Mouse (Mus musculus): ENCODE data around the gene Rab44. TPM values are rescaled to one million over a fixed set of nuclear protein-coding genes. Genes with fewer than 3 reads are reported as not detected.
A peak's percentile ranks its signal among the peaks of the same experiment; 100 is the strongest.

Gene Rab44
- polyA plus RNA-seq, 1 experiment from 2014 or later, result 0.13 TPM

GRCm38 (mm10) chr17:29168996-29169601 is 55.2 kb downstream of the Rab44 start:
- Histone ChIP-seq H3K27ac (ENCODE audit: poor library complexity, severe bottlenecking) (no peak overlapping the region), H3K36me3 (no peaks in the 10 kb centered on the region), H3K4me3 (no peak overlapping the region), H3K4me1 (replicated peaks) (peaks cover 36% of the 10 kb centered on the region), H3K9ac (no peak overlapping the region), H3K9me3 (replicated peaks) (no peaks in the 10 kb centered on the region), H3K4me2 (no peak overlapping the region), H3K27me3 (replicated peaks) (peaks cover 4% of the 10 kb centered on the region; the same call in 1 of the 2 replicates)
- 71% methylated on average over 12 of the region's 12 CpGs for WGBS
- ATAC-seq (ENCODE audit: insufficient number of reproducible peaks, low FRiP score), result no peak

GRCm38 (mm10) chr17:29170431-29171000 is 56.6 kb downstream of the Rab44 start:
- no peak overlapping the region for H3K9ac ChIP-seq
- no peak overlapping the region for H3K4me2 ChIP-seq
- ATAC-seq (ENCODE audit: insufficient number of reproducible peaks, low FRiP score), result no peak
- H3K36me3 ChIP-seq, result no peaks in the 10 kb centered on the region
- H3K27ac ChIP-seq (ENCODE audit: poor library complexity, severe bottlenecking), result no peak overlapping the region
- peaks cover 4% of the 10 kb centered on the region; the same call in 1 of the 2 replicates for H3K27me3 ChIP-seq (replicated peaks)
- no peak overlapping the region for H3K4me3 ChIP-seq
- WGBS, result 74% methylated on average over 14 of the region's 14 CpGs
- H3K9me3 ChIP-seq (replicated peaks), result no peaks in the 10 kb centered on the region
- peaks cover 28% of the 10 kb centered on the region for H3K4me1 ChIP-seq (replicated peaks)

GRCm38 (mm10) chr17:29171001-29171772 is 57.2 kb downstream of the Rab44 start:
- 17% methylated on average over 14 of the region's 14 CpGs for WGBS
- Histone ChIP-seq H3K4me1 (replicated peaks) (peaks cover 28% of the 10 kb centered on the region), H3K27ac (ENCODE audit: poor library complexity, severe bottlenecking) (no peak overlapping the region), H3K9me3 (replicated peaks) (no peaks in the 10 kb centered on the region), H3K9ac (no peak overlapping the region), H3K4me3 (no peak overlapping the region), H3K27me3 (replicated peaks) (peaks cover 4% of the 10 kb centered on the region; the same call in 1 of the 2 replicates), H3K36me3 (no peaks in the 10 kb centered on the region), H3K4me2 (no peak overlapping the region)
- ATAC-seq (ENCODE audit: insufficient number of reproducible peaks, low FRiP score), result 0 out of 2 replicates have a peak, but pooled peaks have one; percentile 55

- no peak overlapping the region for H3K4me2 ChIP-seq
- WGBS, result 33% methylated on average over 10 of the region's 10 CpGs
- no peak for ATAC-seq (ENCODE audit: insufficient number of reproducible peaks, low FRiP score)
Measured at GRCm38 (mm10) chr17:29172062-29172461, 58.1 kb downstream of the Rab44 start.

GRCm38 (mm10) chr17:29173165-29173564 is 59.2 kb downstream of the Rab44 start:
- H3K4me3 ChIP-seq, result no peak overlapping the region

More at GRCm38 (mm10) chr17:29172062-29172461, 58.1 kb downstream of the Rab44 start:
- Histone ChIP-seq H3K4me3 (no peak overlapping the region), H3K9me3 (replicated peaks) (no peaks in the 10 kb centered on the region), H3K27me3 (replicated peaks) (no peaks in the 10 kb centered on the region), H3K4me1 (replicated peaks) (peaks cover 34% of the 10 kb centered on the region), H3K27ac (ENCODE audit: poor library complexity, severe bottlenecking) (no peak overlapping the region), H3K36me3 (no peaks in the 10 kb centered on the region), H3K9ac (0 out of 2 replicates have a peak overlapping the region, but pooled peaks have one; percentile 4)

GRCm38 (mm10) chr17:29175693-29176092 is 61.7 kb downstream of the Rab44 start:
- no peak overlapping the region for H3K4me3 ChIP-seq
- H3K4me1 ChIP-seq (replicated peaks), result peaks cover 53% of the 10 kb centered on the region
- H3K27ac ChIP-seq (ENCODE audit: poor library complexity, severe bottlenecking), result no peak overlapping the region
- H3K27me3 ChIP-seq (replicated peaks), result no peaks in the 10 kb centered on the region
- no peaks in the 10 kb centered on the region for H3K36me3 ChIP-seq
- H3K9ac ChIP-seq, result no peak overlapping the region
- WGBS, result 52% methylated on average over 3 of the region's 3 CpGs
- no peaks in the 10 kb centered on the region for H3K9me3 ChIP-seq (replicated peaks)
- H3K4me2 ChIP-seq, result no peak overlapping the region
- no peak for ATAC-seq (ENCODE audit: insufficient number of reproducible peaks, low FRiP score)

More at GRCm38 (mm10) chr17:29173165-29173564, 59.2 kb downstream of the Rab44 start:
- Histone ChIP-seq H3K9me3 (replicated peaks) (no peaks in the 10 kb centered on the region), H3K4me1 (replicated peaks) (peaks cover 35% of the 10 kb centered on the region), H3K36me3 (no peaks in the 10 kb centered on the region), H3K9ac (no peak overlapping the region), H3K27me3 (replicated peaks) (no peaks in the 10 kb centered on the region), H3K27ac (ENCODE audit: poor library complexity, severe bottlenecking) (no peak overlapping the region), H3K4me2 (no peak overlapping the region)
- ATAC-seq (ENCODE audit: insufficient number of reproducible peaks, low FRiP score), result no peak
- 66% methylated on average over 8 of the region's 8 CpGs for WGBS

- Histone ChIP-seq H3K27ac (ENCODE audit: poor library complexity, severe bottlenecking) (peak overlapping the region; percentile 21; the same call in 1 of the 2 replicates), H3K4me3 (no peak overlapping the region), H3K4me1 (replicated peaks) (peaks cover 54% of the 10 kb centered on the region), H3K9ac (no peak overlapping the region), H3K4me2 (peak overlapping the region; percentile 18; the same call in 1 of the 2 replicates), H3K9me3 (replicated peaks) (no peaks in the 10 kb centered on the region), H3K27me3 (replicated peaks) (no peaks in the 10 kb centered on the region), H3K36me3 (no peaks in the 10 kb centered on the region)
- WGBS, result 21% methylated on average over 9 of the region's 9 CpGs
- ATAC-seq (ENCODE audit: insufficient number of reproducible peaks, low FRiP score), result no peak
Measured at GRCm38 (mm10) chr17:29176391-29177267, 62.7 kb downstream of the Rab44 start.

DNA sequence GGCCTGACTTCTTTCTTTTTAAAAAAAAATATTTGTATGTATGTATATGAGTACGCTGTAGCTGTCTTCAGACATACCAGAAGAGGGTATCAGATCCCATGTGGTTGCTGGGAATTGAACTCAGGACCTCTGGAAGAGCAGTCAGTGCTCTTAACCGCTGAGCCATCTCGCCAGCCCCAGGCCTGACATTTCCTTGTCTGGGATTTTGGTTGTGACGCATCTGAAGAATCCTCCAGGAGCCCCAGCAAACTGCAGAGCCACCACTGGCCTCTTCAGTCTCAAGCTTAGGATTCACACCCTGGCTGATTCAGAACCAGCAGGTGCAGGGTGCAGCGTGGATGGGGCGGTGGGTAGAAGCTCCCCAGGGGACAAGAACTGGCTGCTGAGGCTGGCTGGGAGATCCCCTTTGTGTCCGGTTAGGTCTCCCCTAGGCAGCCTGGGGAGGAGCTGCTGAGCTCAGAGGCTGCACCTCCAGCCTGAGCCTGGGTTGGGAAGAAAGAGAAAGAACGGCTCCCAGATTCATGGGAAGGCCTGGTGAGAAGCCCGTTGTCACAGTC is 64.6 kb downstream of the Rab44 start:
- ATAC-seq (ENCODE audit: insufficient number of reproducible peaks, low FRiP score), result no peak
- Histone ChIP-seq H3K9ac (peak overlapping the region; percentile 47; the same call in 1 of the 2 replicates), H3K27me3 (replicated peaks) (no peaks in the 10 kb centered on the region), H3K4me2 (no peak overlapping the region), H3K27ac (ENCODE audit: poor library complexity, severe bottlenecking) (peak overlapping the region; percentile 16; the same call in 1 of the 2 replicates), H3K9me3 (replicated peaks) (no peaks in the 10 kb centered on the region), H3K4me1 (replicated peaks) (peaks cover 53% of the 10 kb centered on the region), H3K36me3 (no peaks in the 10 kb centered on the region), H3K4me3 (no peak overlapping the region)
- WGBS, result 67% methylated on average over 9 of the region's 9 CpGs

GRCm38 (mm10) chr17:29179917-29180316 is 66.0 kb downstream of the Rab44 start:
- Histone ChIP-seq H3K4me1 (replicated peaks) (peaks cover 53% of the 10 kb centered on the region), H3K27ac (ENCODE audit: poor library complexity, severe bottlenecking) (0 out of 2 replicates have a peak overlapping the region, but pooled peaks have one; percentile 13)
- 78% methylated on average over 6 of the region's 6 CpGs for WGBS

DNA sequence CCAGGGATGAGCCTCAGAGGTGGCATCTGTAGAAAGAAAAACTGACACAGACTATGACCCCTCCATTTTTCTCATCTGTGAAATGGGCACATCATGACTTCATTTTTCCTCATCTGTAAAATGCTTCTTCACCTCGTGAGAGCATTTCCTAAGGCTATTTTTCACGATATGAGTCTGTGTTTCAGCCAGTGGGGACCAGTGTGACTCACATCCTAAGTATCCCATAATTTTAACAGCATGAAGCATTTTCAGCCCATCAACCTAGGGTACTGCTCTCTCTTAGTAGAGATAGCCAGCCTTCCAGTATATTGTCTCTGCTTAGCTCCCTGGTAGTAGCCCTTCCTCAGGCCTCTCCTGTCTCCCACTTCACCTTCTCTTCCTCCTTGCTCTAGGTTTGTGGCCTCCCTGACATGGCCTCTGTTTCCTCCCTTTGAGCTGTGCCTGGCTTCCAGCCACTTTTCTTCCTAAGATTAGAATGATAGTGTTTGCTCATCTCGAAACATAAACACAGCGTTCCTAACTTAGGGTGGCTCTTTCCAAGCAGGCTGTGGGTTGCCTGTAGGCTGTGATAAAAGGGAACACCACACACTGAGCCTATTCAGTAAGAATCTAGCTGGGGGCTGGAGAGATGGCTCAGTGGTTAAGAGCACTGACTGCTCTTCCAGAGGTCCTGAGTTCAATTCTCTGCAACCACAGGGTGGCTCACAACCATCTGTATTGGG is 66.6 kb downstream of the Rab44 start:
- ATAC-seq (ENCODE audit: insufficient number of reproducible peaks, low FRiP score), result no peak
- Histone ChIP-seq H3K9me3 (replicated peaks) (no peaks in the 10 kb centered on the region), H3K4me1 (replicated peaks) (peaks cover 52% of the 10 kb centered on the region), H3K9ac (no peak overlapping the region), H3K4me2 (no peak overlapping the region), H3K27ac (ENCODE audit: poor library complexity, severe bottlenecking) (no peak overlapping the region), H3K36me3 (no peaks in the 10 kb centered on the region), H3K4me3 (no peak overlapping the region), H3K27me3 (replicated peaks) (no peaks in the 10 kb centered on the region)
- WGBS, result 44% methylated on average over 4 of the region's 4 CpGs

More at GRCm38 (mm10) chr17:29179917-29180316, 66.0 kb downstream of the Rab44 start:
- H3K27me3 ChIP-seq (replicated peaks), result no peaks in the 10 kb centered on the region
- no peaks in the 10 kb centered on the region for H3K9me3 ChIP-seq (replicated peaks)
- H3K9ac ChIP-seq, result no peak overlapping the region
- H3K4me2 ChIP-seq, result no peak overlapping the region
- no peak overlapping the region for H3K4me3 ChIP-seq
- H3K36me3 ChIP-seq, result no peaks in the 10 kb centered on the region
- ATAC-seq (ENCODE audit: insufficient number of reproducible peaks, low FRiP score), result no peak

Measured in heart, embryonic 12.5 days (tissue).